Mouse (Mus musculus) cerebellum, postnatal 25 days (tissue): ENCODE data around the gene Mylk3.

Experiments
- DNase-seq, 2 experiments: peaks; one replicate each; pipeline ENCODE4 v3.0.0; 2021; ENCODE audit warnings: mixed read lengths in 2 of 2

Mylk3 gene

DNA sequence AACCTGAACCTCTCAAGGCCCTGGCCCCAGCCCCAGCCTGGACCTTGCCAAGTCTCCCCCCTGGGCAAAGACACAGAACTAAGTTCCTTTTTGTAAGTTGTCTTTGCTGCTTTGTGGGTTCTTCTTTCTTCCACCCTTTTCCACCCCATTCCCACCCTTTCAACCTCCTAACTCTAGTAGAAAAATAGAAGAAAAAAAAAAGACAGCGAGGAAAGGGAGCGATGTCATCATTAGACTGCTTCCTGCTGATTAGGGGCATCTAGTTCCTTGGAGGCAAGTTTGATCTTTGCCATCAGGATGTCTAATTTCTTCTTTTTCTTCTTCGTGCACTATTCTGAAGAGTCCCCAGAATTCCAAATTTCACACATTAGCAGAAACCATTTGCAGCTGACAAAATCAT is 73.1 kb downstream of the Mylk3 start:
- no peak for DNase-seq

DNA sequence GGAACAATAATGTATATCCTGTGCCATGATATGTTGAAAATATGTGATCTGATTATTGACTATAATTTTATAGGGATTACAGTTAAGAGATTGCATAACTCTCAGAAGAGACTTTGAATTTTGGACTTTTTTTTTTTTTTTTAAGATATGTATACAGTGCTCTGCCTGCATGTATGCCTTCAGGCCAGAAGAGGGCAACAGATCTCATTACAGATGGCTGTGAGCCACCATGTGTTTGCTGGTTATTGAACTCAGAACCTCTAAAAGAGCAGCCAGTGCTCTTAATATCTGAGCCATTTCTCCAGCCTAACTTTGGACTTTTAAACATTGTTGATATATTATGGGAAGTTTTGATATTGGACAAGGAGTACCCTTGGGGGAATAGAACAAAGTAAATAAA is 74.4 kb downstream of the Mylk3 start:
- peak in 1 of 2 experiments; percentile 13 for DNase-seq

GRCm38 (mm10) chr8:85308564-85308963 is 77.6 kb downstream of the Mylk3 start:
- DNase-seq = no peak

DNA sequence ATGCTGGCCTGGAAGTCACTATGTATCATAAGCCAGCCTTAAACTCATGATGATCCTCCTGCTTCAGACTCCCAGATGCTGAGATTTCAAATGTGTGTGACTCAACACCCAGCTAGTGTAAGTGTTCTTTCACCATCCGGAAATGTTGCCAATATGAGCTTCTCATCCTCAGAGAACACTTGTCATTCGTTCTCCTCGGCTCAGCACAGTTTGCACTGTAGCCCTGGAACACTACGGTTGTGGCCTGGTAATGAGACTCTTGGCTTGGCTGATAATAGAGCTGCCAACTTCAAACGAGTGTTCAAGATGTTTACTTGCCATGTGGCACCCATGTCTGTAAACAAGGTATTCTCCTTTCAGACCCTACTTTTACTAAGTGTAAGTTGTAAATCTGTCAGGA is 82.6 kb downstream of the Mylk3 start:
- no peak for DNase-seq

GRCm38 (mm10) chr8:85302931-85303330 is 83.2 kb downstream of the Mylk3 start:
- no peak for DNase-seq

- no peak for DNase-seq
Measured at GRCm38 (mm10) chr8:85301941-85302340, 84.2 kb downstream of the Mylk3 start.

- DNase-seq = peak; percentile 97 to 98
Measured at GRCm38 (mm10) chr8:85299434-85300077, 86.6 kb downstream of the Mylk3 start, which contains the start of the genes Orc6 and Vps35. Gene Orc6, plus strand, starts transcription at chr8:85299632. Gene Vps35, minus strand, starts transcription at chr8:85299802.

GRCm38 (mm10) chr8:85298600-85299433 is 87.3 kb downstream of the Mylk3 start:
- no peak for DNase-seq

- no peak for DNase-seq
Measured at GRCm38 (mm10) chr8:85286846-85287245, 99.3 kb downstream of the Mylk3 start.
